Mouse (Mus musculus) forebrain, postnatal 0 days (tissue): ENCODE measurements around the gene Cryba1. TPM values are rescaled to one million over a fixed set of nuclear protein-coding genes. Genes with fewer than 3 reads are reported as not detected.

ENCODE experiments used
- ATAC-seq: fragments of 200-750 bp; cut with Nextera tagmentation; 2 replicates; pipeline ENCODE4 v1.8.0; 2017; ENCODE audit warnings: mild to moderate bottlenecking, moderate library complexity
- DNase-seq: peaks from one replicate; pipeline ENCODE4 v3.0.0-alpha.2; 2015
- H3K27ac ChIP-seq: fragments of 300-500 bp; sonication (generic); 2 replicates; pipeline ENCODE4 v1.5.1; 2014; ENCODE audit warnings: low read depth, mild to moderate bottlenecking, antibody characterized with exemption, low read length, moderate library complexity, mixed read lengths
- H3K27me3 ChIP-seq: fragments of 300-500 bp; sonication (generic); 2 replicates; pipeline ENCODE4 v1.6.1; 2014; ENCODE audit warnings: mild to moderate bottlenecking, low read length, mixed read lengths; ENCODE audit not compliant: insufficient read depth
- H3K36me3 ChIP-seq: fragments of 300-500 bp; sonication (generic); 2 replicates; pipeline ENCODE4 v1.6.1; 2014; ENCODE audit warnings: mild to moderate bottlenecking, moderate library complexity; ENCODE audit not compliant: insufficient read depth
- H3K4me1 ChIP-seq: fragments of 300-500 bp; sonication (generic); 2 replicates; pipeline ENCODE4 v1.6.1; 2014; ENCODE audit warnings: antibody characterized with exemption; ENCODE audit not compliant: insufficient read depth
- H3K4me2 ChIP-seq: fragments of 300-500 bp; sonication (generic); 2 replicates; pipeline ENCODE4 v1.6.1; 2014; ENCODE audit warnings: low read depth, mild to moderate bottlenecking, moderate library complexity
- H3K4me3 ChIP-seq: fragments of 300-500 bp; sonication (generic); 2 replicates; pipeline ENCODE4 v1.5.1; 2014; ENCODE audit warnings: low read depth, low read length, mixed read lengths
- H3K9ac ChIP-seq: fragments of 300-500 bp; sonication (generic); 2 replicates; pipeline ENCODE4 v1.6.1; 2014; ENCODE audit warnings: mild to moderate bottlenecking
- H3K9me3 ChIP-seq: fragments of 300-500 bp; sonication (generic); 2 replicates; pipeline ENCODE4 v1.6.1; 2016; ENCODE audit warnings: low read length
- CTCF ChIP-seq: sonication (generic); IDR thresholded peaks from 2 replicates; pipeline ENCODE4 v1.5.1; 2016; ENCODE audit warnings: antibody characterized with exemption, control low read depth, low read depth
- WGBS: fragments of 180-500 bp; shearing (Covaris S2); extraction: QIAGEN DNeasy Blood & Tissue Kit; methylation state at CpG from one replicate; pipeline ENCODE4 v1.1.7; 2014; 5-methylcytosine and 5-hydroxymethylcytosine counted together
- polyA plus RNA-seq: library from polyadenylated mRNA; unstranded; fragments of >200 nt; fragmentation: Nextera tagmentation; extraction: Ambion mirVana; gene quantifications from 2 replicates; pipeline ENCODE4 v1.2.1, GENCODE M21; 2015
- total RNA-seq: library from RNA; depleted of rRNA; stranded (reverse); fragments of >200 nt; gene quantifications from 2 replicates; pipeline ENCODE4 v1.2.3, GENCODE M21; 2014

Gene Cryba1
- total and polyA plus RNA-seq, 2 experiments from 2014 or later: 0.41 to 0.95 TPM

GRCm38 (mm10) chr11:77764694-77765458, 39.8 kb upstream of the Cryba1 start:
- Histone ChIP-seq H3K4me2 (peak overlapping the region; percentile 79), H3K27ac (no peak overlapping the region), H3K4me3 (peak overlapping the region; percentile 96), H3K9me3 (no peaks in the 10 kb centered on the region), H3K27me3 (peaks cover 3% of the 10 kb centered on the region; the same call in 1 of the 2 replicates), H3K9ac (peak overlapping the region; percentile 97), H3K4me1 (peaks cover 23% of the 10 kb centered on the region), H3K36me3 (no peaks in the 10 kb centered on the region)
- ATAC-seq (no peak), DNase-seq (peak; percentile 53)
- TF ChIP-seq CTCF: no peak
- 53% methylated on average over 9 of the region's 9 CpGs for WGBS

GRCm38 (mm10) chr11:77763673-77764340, 38.7 kb upstream of the Cryba1 start:
- TF ChIP-seq CTCF: no peak
- Histone ChIP-seq H3K9me3 (no peaks in the 10 kb centered on the region), H3K36me3 (no peaks in the 10 kb centered on the region), H3K4me3 (peak overlapping the region; percentile 96), H3K4me1 (peaks cover 23% of the 10 kb centered on the region), H3K4me2 (peak overlapping the region; percentile 79), H3K27ac (peak overlapping the region; percentile 84), H3K9ac (peak overlapping the region; percentile 97), H3K27me3 (peaks cover 3% of the 10 kb centered on the region; the same call in 1 of the 2 replicates)
- DNase-seq: peak; percentile 72
- ATAC-seq: peak; percentile 62
- 2% methylated on average over 26 of the region's 26 CpGs for WGBS

DNA sequence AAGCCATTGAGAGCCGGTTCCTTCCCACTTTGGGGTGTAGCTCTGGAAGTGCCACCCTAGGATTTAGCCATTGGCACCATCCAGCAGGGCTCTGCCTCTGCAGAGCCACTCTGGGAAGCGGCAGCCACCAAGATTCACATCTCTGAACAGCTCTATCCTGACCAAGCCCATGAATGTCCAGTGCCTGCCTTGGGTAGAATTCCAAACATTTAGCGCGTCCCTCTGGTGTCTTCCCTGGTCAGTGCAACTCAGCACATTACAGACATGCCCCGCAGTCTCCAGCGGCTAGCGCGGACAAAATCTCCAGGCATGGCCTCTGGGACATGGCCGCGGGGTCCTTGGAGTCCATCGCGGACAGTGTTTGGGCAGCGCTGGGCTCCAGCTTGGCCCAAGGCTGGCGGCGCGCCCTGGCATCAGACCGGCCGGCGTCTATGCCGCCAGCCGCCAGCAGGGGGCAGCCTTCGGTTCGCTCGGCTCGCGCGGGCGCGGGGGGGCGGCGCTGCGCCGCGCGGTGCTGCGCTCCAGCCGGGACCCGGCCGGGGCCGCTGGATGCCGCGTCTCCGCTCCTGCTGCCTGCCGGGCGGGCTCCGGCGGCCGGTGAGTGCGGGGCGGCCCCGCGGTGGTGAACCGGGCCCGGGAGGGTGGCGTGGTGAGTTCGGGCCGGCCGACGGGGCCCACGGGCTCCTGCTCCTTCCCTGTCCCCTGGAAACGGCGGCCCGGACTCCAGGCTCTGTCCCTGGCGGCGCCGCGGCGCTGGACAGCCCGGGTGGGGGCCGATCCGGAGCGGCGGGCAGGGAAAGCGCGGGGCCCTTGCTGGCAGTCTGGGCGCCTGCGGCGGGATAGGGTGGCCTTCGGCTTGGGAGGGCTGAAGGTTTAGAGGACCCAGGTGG, 37.9 kb upstream of the Cryba1 start, which contains the start of gene Myo18a:
Myo18a (plus strand) TSS at position 464 of the 890 bp plus-strand sequence.
- 2% methylated on average over 52 of the region's 79 CpGs for WGBS
- DNase-seq: peak; percentile 91

DNA sequence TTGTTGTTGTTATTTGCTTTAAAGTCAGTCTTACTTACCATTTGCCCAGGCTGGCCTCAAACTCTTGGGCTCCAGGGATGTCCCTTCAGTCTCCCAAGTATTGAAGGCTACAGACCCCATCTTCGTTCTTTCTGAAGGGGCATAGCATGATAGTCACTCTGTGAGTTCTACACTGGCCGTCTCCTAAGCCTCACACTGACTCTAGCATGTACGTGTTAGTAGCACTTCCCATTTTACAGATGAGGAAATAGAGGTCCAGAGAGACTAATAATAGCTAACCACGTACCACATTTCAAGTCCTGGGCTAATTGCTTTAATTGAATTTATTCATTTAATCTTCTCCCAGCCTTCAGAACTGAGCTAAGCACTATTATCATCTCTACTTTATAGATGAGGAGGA, 34.9 kb upstream of the Cryba1 start:
- 88% methylated on average over 4 of the region's 4 CpGs for WGBS
- H3K4me1 ChIP-seq: peaks cover 10% of the 10 kb centered on the region
- no peaks in the 10 kb centered on the region for H3K9me3 ChIP-seq
- H3K4me2 ChIP-seq: no peak overlapping the region
- no peak for DNase-seq
- no peak for TF ChIP-seq CTCF
- H3K36me3 ChIP-seq: no peaks in the 10 kb centered on the region
- no peak for ATAC-seq
- peaks cover 3% of the 10 kb centered on the region; the same call in 1 of the 2 replicates for H3K27me3 ChIP-seq
- no peak overlapping the region for H3K4me3 ChIP-seq
- no peak overlapping the region for H3K9ac ChIP-seq
- no peak overlapping the region for H3K27ac ChIP-seq

More for the DNA sequence above, 37.9 kb upstream of the Cryba1 start, which contains the start of gene Myo18a:
- Histone ChIP-seq H3K9me3 (no peaks in the 10 kb centered on the region), H3K4me1 (peaks cover 23% of the 10 kb centered on the region), H3K4me3 (peak within 1 kb of the TSS; percentile 96), H3K4me2 (peak within 1 kb of the TSS; percentile 79), H3K27me3 (peaks cover 3% of the 10 kb centered on the region; the same call in 1 of the 2 replicates), H3K27ac (peak within 1 kb of the TSS; percentile 84), H3K9ac (peak within 1 kb of the TSS; percentile 97), H3K36me3 (no peaks in the 10 kb centered on the region)
- ATAC-seq: peak; percentile 91
- peak; percentile 81 for TF ChIP-seq CTCF

DNA sequence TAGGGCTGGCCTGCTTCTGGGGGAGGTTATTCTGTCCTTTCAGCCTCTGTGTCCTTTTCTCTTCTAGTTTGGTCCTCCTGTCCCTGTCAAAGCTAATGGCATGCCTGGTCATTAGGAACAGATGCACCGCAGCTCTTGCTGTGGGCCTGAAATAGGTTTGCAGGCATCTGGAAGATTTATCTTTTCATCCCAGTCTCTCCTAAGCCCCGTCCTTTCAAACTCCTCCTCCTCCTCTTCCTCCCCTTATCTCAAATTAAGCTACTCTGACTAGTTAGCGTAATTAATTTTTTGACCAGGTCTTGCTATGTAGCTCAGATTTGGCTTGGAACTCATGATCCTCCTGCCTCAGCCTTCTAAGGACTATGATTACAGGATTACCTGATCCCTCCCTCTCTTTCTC, 28.4 kb upstream of the Cryba1 start:
- TF ChIP-seq CTCF: no peak

DNA sequence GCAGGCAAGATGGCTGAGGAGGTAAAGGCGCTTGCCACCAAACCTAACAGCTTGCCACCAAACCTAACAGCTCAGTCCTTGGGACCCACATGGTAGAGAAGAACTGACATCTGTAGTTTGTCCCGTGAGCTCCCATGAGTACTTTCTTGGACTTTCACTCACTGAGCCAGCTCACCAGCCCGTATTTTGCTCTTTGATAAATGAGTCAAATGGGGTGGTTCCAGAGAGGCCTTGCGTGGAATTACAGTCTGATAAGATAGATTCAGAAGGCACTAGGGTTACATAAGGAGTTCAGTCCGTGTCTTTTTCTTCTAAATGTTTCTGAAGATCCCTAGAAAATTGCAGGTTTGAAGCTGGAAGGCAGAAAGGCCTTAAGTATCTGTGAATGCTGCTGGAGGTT, 27.4 kb upstream of the Cryba1 start:
- H3K9ac ChIP-seq: no peak overlapping the region
- H3K4me2 ChIP-seq: no peak overlapping the region
- H3K27ac ChIP-seq: no peak overlapping the region
- ATAC-seq (no peak), DNase-seq (no peak)
- 83% methylated on average over 5 of the region's 5 CpGs for WGBS
- no peaks in the 10 kb centered on the region for H3K9me3 ChIP-seq
- H3K4me1 ChIP-seq: no peaks in the 10 kb centered on the region
- TF ChIP-seq CTCF: no peak
- H3K27me3 ChIP-seq: no peaks in the 10 kb centered on the region
- H3K36me3 ChIP-seq: no peaks in the 10 kb centered on the region
- H3K4me3 ChIP-seq: no peak overlapping the region

More for the DNA sequence above, 28.4 kb upstream of the Cryba1 start:
- Histone ChIP-seq H3K27me3 (no peaks in the 10 kb centered on the region), H3K9ac (no peak overlapping the region), H3K36me3 (no peaks in the 10 kb centered on the region), H3K27ac (no peak overlapping the region), H3K4me2 (no peak overlapping the region), H3K9me3 (no peaks in the 10 kb centered on the region), H3K4me3 (no peak overlapping the region), H3K4me1 (no peaks in the 10 kb centered on the region)
- no peak for DNase-seq
- ATAC-seq: no peak
- 77% methylated on average over 3 of the region's 3 CpGs for WGBS
